Mouse (Mus musculus): Measurements from ENCODE around the gene Smarca2. TPM values are rescaled to one million over a fixed set of nuclear protein-coding genes. Genes with fewer than 3 reads are reported as not detected.

Gene Smarca2
- polyA plus RNA-seq, 1 experiment from 2014 or later = 66.1 TPM

- H3K9me3 ChIP-seq (ENCODE audit: control insufficient read depth, low read depth, low read length) = no peaks in the 10 kb centered on the region
- no peak overlapping the region for H3K9ac ChIP-seq (replicated peaks; ENCODE audit: low read depth, low read length)
- no peak overlapping the region for H3K4me3 ChIP-seq (ENCODE audit: low read depth, low read length)
- no peak overlapping the region for H3K4me2 ChIP-seq (replicated peaks; ENCODE audit: low read depth, low read length)
- H3K27me3 ChIP-seq (ENCODE audit: control insufficient read depth, insufficient read depth, low read length) = no peaks in the 10 kb centered on the region
- no peak overlapping the region for H3K27ac ChIP-seq (ENCODE audit: low read length)
- no peak for ATAC-seq (ENCODE audit: insufficient number of reproducible peaks, insufficient read depth, low FRiP score, low read depth)
- H3K36me3 ChIP-seq (ENCODE audit: control insufficient read depth, insufficient read depth, low read length) = peaks cover 8% of the 10 kb centered on the region
- 75% methylated on average over 10 of the region's 10 CpGs for WGBS
- H3K4me1 ChIP-seq (ENCODE audit: control insufficient read depth, insufficient read depth, low read length) = no peaks in the 10 kb centered on the region
These were observed 36.4 kb downstream of the Smarca2 start for GRCm38 (mm10) chr19:26641269-26641668.

DNA sequence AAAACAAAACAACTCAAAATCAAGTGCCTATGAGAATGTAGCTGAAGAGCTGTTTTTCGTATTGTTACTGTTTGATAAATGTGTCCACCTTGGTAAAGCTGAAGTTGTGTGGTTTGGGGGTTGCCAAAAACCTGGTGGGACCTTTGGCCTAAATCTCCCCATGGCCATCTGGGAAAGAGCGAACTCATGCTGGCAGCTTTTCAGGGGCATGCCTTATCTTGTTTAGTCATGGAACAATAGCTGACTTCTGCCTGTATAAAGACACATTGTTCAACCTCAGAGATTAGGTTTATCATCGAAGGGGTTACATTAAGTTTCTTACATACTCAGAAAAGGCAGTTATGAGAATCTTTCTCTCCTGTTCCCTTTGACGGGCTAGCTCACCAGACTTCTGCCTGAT lies 38.2 kb downstream of the Smarca2 start:
- H3K27ac ChIP-seq (ENCODE audit: low read length) = no peak overlapping the region
- no peak overlapping the region for H3K4me3 ChIP-seq (ENCODE audit: low read depth, low read length)
- H3K4me2 ChIP-seq (replicated peaks; ENCODE audit: low read depth, low read length) = no peak overlapping the region
- 69% methylated on average over 4 of the region's 4 CpGs for WGBS
- no peaks in the 10 kb centered on the region for H3K4me1 ChIP-seq (ENCODE audit: control insufficient read depth, insufficient read depth, low read length)
- H3K9me3 ChIP-seq (ENCODE audit: control insufficient read depth, low read depth, low read length) = no peaks in the 10 kb centered on the region
- H3K9ac ChIP-seq (replicated peaks; ENCODE audit: low read depth, low read length) = no peak overlapping the region
- no peak for ATAC-seq (ENCODE audit: insufficient number of reproducible peaks, insufficient read depth, low FRiP score, low read depth)
- no peaks in the 10 kb centered on the region for H3K27me3 ChIP-seq (ENCODE audit: control insufficient read depth, insufficient read depth, low read length)
- peaks cover 11% of the 10 kb centered on the region for H3K36me3 ChIP-seq (ENCODE audit: control insufficient read depth, insufficient read depth, low read length)

GRCm38 (mm10) chr19:26643936-26644335 lies 39.1 kb downstream of the Smarca2 start:
- Histone ChIP-seq H3K36me3 (ENCODE audit: control insufficient read depth, insufficient read depth, low read length) (peaks cover 11% of the 10 kb centered on the region), H3K9me3 (ENCODE audit: control insufficient read depth, low read depth, low read length) (no peaks in the 10 kb centered on the region), H3K4me3 (ENCODE audit: low read depth, low read length) (no peak overlapping the region), H3K4me2 (replicated peaks; ENCODE audit: low read depth, low read length) (no peak overlapping the region), H3K4me1 (ENCODE audit: control insufficient read depth, insufficient read depth, low read length) (no peaks in the 10 kb centered on the region), H3K27ac (ENCODE audit: low read length) (no peak overlapping the region), H3K27me3 (ENCODE audit: control insufficient read depth, insufficient read depth, low read length) (no peaks in the 10 kb centered on the region), H3K9ac (replicated peaks; ENCODE audit: low read depth, low read length) (no peak overlapping the region)
- no peak for ATAC-seq (ENCODE audit: insufficient number of reproducible peaks, insufficient read depth, low FRiP score, low read depth)
- 72% methylated on average over 4 of the region's 4 CpGs for WGBS

DNA sequence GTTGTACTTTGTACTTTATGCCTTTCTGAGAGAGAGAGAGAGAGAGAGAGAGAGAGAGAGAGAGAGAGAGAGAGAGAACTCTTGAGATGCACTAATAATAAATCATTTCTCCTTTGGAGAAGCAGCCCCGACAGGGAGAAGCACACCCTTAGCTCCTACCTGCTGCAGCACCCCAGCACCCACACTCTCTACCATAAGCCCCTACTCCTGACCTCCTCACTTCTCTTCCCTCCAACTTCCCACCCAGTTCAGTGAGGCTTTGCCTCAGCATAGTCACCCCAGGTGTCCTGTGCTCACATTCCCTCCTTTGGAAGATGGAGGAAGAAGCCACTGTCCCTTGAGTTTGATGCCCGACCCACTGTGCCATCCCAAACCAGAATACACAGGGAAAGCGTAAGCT lies 40.2 kb downstream of the Smarca2 start:
- Histone ChIP-seq H3K27me3 (ENCODE audit: control insufficient read depth, insufficient read depth, low read length) (no peaks in the 10 kb centered on the region), H3K27ac (ENCODE audit: low read length) (no peak overlapping the region), H3K4me1 (ENCODE audit: control insufficient read depth, insufficient read depth, low read length) (no peaks in the 10 kb centered on the region), H3K9ac (replicated peaks; ENCODE audit: low read depth, low read length) (no peak overlapping the region), H3K9me3 (ENCODE audit: control insufficient read depth, low read depth, low read length) (no peaks in the 10 kb centered on the region), H3K4me3 (ENCODE audit: low read depth, low read length) (no peak overlapping the region), H3K4me2 (replicated peaks; ENCODE audit: low read depth, low read length) (no peak overlapping the region), H3K36me3 (ENCODE audit: control insufficient read depth, insufficient read depth, low read length) (peaks cover 11% of the 10 kb centered on the region)
- ATAC-seq (ENCODE audit: insufficient number of reproducible peaks, insufficient read depth, low FRiP score, low read depth) = no peak
- 70% methylated on average over 3 of the region's 3 CpGs for WGBS

GRCm38 (mm10) chr19:26646128-26646527 lies 41.3 kb downstream of the Smarca2 start:
- 55% methylated on average over 2 of the region's 2 CpGs for WGBS
- no peak overlapping the region for H3K4me3 ChIP-seq (ENCODE audit: low read depth, low read length)
- no peak overlapping the region for H3K9ac ChIP-seq (replicated peaks; ENCODE audit: low read depth, low read length)
- no peaks in the 10 kb centered on the region for H3K4me1 ChIP-seq (ENCODE audit: control insufficient read depth, insufficient read depth, low read length)
- H3K9me3 ChIP-seq (ENCODE audit: control insufficient read depth, low read depth, low read length) = no peaks in the 10 kb centered on the region
- H3K27ac ChIP-seq (ENCODE audit: low read length) = no peak overlapping the region
- H3K27me3 ChIP-seq (ENCODE audit: control insufficient read depth, insufficient read depth, low read length) = no peaks in the 10 kb centered on the region
- no peak overlapping the region for H3K4me2 ChIP-seq (replicated peaks; ENCODE audit: low read depth, low read length)
- ATAC-seq (ENCODE audit: insufficient number of reproducible peaks, insufficient read depth, low FRiP score, low read depth) = no peak
- peaks cover 11% of the 10 kb centered on the region for H3K36me3 ChIP-seq (ENCODE audit: control insufficient read depth, insufficient read depth, low read length)

DNA sequence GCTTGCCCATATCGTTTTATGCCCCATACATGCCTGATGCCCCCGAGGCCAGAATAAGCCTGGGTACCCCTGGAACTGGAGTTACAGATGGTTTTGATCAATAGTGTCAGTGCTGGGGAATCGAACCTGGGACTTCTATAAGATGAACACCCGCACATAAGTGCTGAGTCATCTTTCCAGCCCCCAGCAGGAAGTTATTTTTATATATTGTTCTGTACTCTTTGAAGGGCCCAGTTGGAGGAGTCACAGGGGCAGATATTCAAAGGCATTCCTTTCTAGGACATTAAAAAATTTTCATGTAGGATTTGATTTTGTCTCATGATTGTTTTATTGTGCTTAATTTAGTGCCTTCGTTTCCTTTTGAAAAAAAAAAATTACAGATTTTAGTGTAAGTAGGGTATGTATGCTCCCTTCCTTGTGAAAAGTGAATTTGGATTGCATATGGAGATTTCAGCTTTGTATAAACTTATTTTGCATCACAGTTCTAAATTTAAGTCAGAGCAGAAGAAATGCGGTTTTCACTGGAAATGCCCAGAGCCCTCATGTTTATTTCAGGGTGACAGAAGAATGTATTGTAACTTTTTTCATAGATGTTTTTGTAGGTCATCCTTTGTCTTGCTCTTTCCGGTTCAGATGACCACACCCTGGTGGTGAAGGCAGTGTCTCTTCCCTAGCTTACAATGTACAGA lies 45.9 kb downstream of the Smarca2 start:
- 86% methylated on average over 7 of the region's 7 CpGs for whole genome bisulfite sequencing
- Histone ChIP-seq H3K9me3 (ENCODE audit: control insufficient read depth, low read depth, low read length) (no peaks in the 10 kb centered on the region), H3K4me3 (ENCODE audit: low read depth, low read length) (no peak overlapping the region), H3K27me3 (ENCODE audit: control insufficient read depth, insufficient read depth, low read length) (no peaks in the 10 kb centered on the region), H3K27ac (ENCODE audit: low read length) (no peak overlapping the region), H3K4me2 (replicated peaks; ENCODE audit: low read depth, low read length) (no peak overlapping the region), H3K4me1 (ENCODE audit: control insufficient read depth, insufficient read depth, low read length) (no peaks in the 10 kb centered on the region), H3K36me3 (ENCODE audit: control insufficient read depth, insufficient read depth, low read length) (peaks cover 14% of the 10 kb centered on the region; the same call in 1 of the 2 replicates), H3K9ac (replicated peaks; ENCODE audit: low read depth, low read length) (no peak overlapping the region)
- no peak for ATAC-seq (ENCODE audit: insufficient number of reproducible peaks, insufficient read depth, low FRiP score, low read depth)

GRCm38 (mm10) chr19:26658324-26658723 lies 53.5 kb downstream of the Smarca2 start:
- H3K36me3 ChIP-seq (ENCODE audit: control insufficient read depth, insufficient read depth, low read length) = peaks cover 10% of the 10 kb centered on the region; the same call in 1 of the 2 replicates
- H3K27me3 ChIP-seq (ENCODE audit: control insufficient read depth, insufficient read depth, low read length) = no peaks in the 10 kb centered on the region
- no peaks in the 10 kb centered on the region for H3K4me1 ChIP-seq (ENCODE audit: control insufficient read depth, insufficient read depth, low read length)
- 79% methylated on average over 7 of the region's 7 CpGs for WGBS
- ATAC-seq (ENCODE audit: insufficient number of reproducible peaks, insufficient read depth, low FRiP score, low read depth) = no peak
- H3K4me2 ChIP-seq (replicated peaks; ENCODE audit: low read depth, low read length) = no peak overlapping the region
- H3K27ac ChIP-seq (ENCODE audit: low read length) = no peak overlapping the region
- no peaks in the 10 kb centered on the region for H3K9me3 ChIP-seq (ENCODE audit: control insufficient read depth, low read depth, low read length)
- H3K4me3 ChIP-seq (ENCODE audit: low read depth, low read length) = no peak overlapping the region
- no peak overlapping the region for H3K9ac ChIP-seq (replicated peaks; ENCODE audit: low read depth, low read length)

DNA sequence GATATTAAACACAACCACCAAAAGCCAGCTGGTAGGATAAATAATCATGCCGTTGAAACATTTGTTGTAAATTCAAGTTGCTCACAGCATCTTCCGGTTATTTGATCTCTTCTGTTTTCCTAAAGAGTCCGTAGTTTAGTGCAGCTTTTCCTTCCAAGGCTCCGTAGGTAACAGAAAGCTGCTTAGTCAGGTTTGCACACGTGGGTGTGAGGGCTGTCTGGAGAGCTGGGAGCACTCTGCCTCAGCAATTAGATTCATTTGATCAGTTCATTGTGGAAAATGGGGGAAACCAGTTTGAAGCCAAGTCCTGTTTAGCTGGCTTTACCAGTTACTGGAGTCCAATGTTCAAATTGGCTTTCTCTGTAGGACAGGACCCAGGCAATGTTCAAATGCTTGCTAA lies 55.1 kb downstream of the Smarca2 start:
- Histone ChIP-seq H3K27me3 (ENCODE audit: control insufficient read depth, insufficient read depth, low read length) (no peaks in the 10 kb centered on the region), H3K4me1 (ENCODE audit: control insufficient read depth, insufficient read depth, low read length) (no peaks in the 10 kb centered on the region), H3K36me3 (ENCODE audit: control insufficient read depth, insufficient read depth, low read length) (no peaks in the 10 kb centered on the region; the same call in 1 of the 2 replicates), H3K9me3 (ENCODE audit: control insufficient read depth, low read depth, low read length) (no peaks in the 10 kb centered on the region), H3K27ac (ENCODE audit: low read length) (no peak overlapping the region), H3K4me3 (ENCODE audit: low read depth, low read length) (no peak overlapping the region), H3K4me2 (replicated peaks; ENCODE audit: low read depth, low read length) (no peak overlapping the region), H3K9ac (replicated peaks; ENCODE audit: low read depth, low read length) (no peak overlapping the region)
- 72% methylated on average over 5 of the region's 5 CpGs for WGBS
- no peak for ATAC-seq (ENCODE audit: insufficient number of reproducible peaks, insufficient read depth, low FRiP score, low read depth)

DNA sequence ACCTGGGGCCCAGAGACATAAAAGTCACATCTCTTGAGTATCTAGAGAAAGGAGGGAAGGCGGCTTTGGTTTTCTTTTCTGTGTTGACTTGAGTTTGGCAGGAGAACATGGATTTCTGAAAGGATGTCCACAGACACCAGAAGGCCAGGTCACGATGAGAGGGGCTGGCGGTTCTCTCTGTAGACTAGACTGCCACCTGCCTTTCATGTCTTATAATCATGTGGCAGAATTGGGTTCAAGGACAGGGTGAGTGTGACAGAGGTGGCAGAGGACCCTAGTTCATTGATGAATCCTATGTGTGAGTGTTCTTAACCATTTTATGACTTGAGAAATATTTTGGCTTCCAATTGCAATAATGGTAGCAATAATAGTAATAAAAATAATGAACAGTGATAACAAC lies 56.3 kb downstream of the Smarca2 start:
- WGBS = 95% methylated on average over 3 of the region's 3 CpGs
- Histone ChIP-seq H3K36me3 (ENCODE audit: control insufficient read depth, insufficient read depth, low read length) (no peaks in the 10 kb centered on the region; the same call in 1 of the 2 replicates), H3K9ac (replicated peaks; ENCODE audit: low read depth, low read length) (no peak overlapping the region), H3K4me2 (replicated peaks; ENCODE audit: low read depth, low read length) (no peak overlapping the region), H3K9me3 (ENCODE audit: control insufficient read depth, low read depth, low read length) (no peaks in the 10 kb centered on the region), H3K27me3 (ENCODE audit: control insufficient read depth, insufficient read depth, low read length) (no peaks in the 10 kb centered on the region), H3K4me1 (ENCODE audit: control insufficient read depth, insufficient read depth, low read length) (no peaks in the 10 kb centered on the region), H3K4me3 (ENCODE audit: low read depth, low read length) (no peak overlapping the region), H3K27ac (ENCODE audit: low read length) (no peak overlapping the region)
- no peak for ATAC-seq (ENCODE audit: insufficient number of reproducible peaks, insufficient read depth, low FRiP score, low read depth)

All from stomach, embryonic 14.5 days (tissue).